Mouse (Mus musculus): ENCODE results near the gene Cap1. TPM values are rescaled to one million over a fixed set of nuclear protein-coding genes. Genes with fewer than 3 reads are reported as not detected.
"Not testable (repeated sequence)": the region's sequence is repeated elsewhere in the genome, so short reads cannot be mapped to it uniquely, and the experiment has no call there.

The Cap1 gene
- polyA plus RNA-seq, 1 experiment from 2014 or later: 28.4 TPM

- H3K9ac ChIP-seq (replicated peaks): no peak overlapping the region
- H3K4me3 ChIP-seq (ENCODE audit: low read depth, low read length): no peak overlapping the region
- no peaks in the 10 kb centered on the region for H3K27me3 ChIP-seq (ENCODE audit: insufficient read depth, low read length)
- DNase-seq (no peak), ATAC-seq (no peak)
- H3K36me3 ChIP-seq (replicated peaks; ENCODE audit: insufficient read depth, low read length): no peaks in the 10 kb centered on the region
- H3K9me3 ChIP-seq (ENCODE audit: low read length): no peaks in the 10 kb centered on the region
- H3K4me1 ChIP-seq (ENCODE audit: insufficient read depth): no peaks in the 10 kb centered on the region
- 66% methylated on average over 6 of the region's 6 CpGs for WGBS (ENCODE audit: insufficient replicate concordance)
- TF ChIP-seq EP300 (IDR thresholded peaks at IDR 0.05; ENCODE audit: low read depth) (no peak), CTCF (IDR thresholded peaks at IDR 0.05; ENCODE audit: low read depth) (no peak)
- no peak overlapping the region for H3K4me2 ChIP-seq (ENCODE audit: low read depth, low read length)
- H3K27ac ChIP-seq (ENCODE audit: low read depth): no peak overlapping the region
Observed at GRCm38 (mm10) chr4:122829339-122829738, 56.5 kb downstream of the Cap1 start.

- DNase-seq: no peak
- no peak for ATAC-seq
- no peak for TF ChIP-seq EP300 (IDR thresholded peaks at IDR 0.05; ENCODE audit: low read depth)
- no peak for TF ChIP-seq CTCF (IDR thresholded peaks at IDR 0.05; ENCODE audit: low read depth)
- Histone ChIP-seq H3K9me3 (ENCODE audit: low read length) (no peaks in the 10 kb centered on the region), H3K4me1 (ENCODE audit: insufficient read depth) (no peaks in the 10 kb centered on the region), H3K4me3 (ENCODE audit: low read depth, low read length) (no peak overlapping the region), H3K27ac (ENCODE audit: low read depth) (no peak overlapping the region), H3K27me3 (ENCODE audit: insufficient read depth, low read length) (no peaks in the 10 kb centered on the region), H3K36me3 (replicated peaks; ENCODE audit: insufficient read depth, low read length) (no peaks in the 10 kb centered on the region), H3K4me2 (ENCODE audit: low read depth, low read length) (no peak overlapping the region), H3K9ac (replicated peaks) (no peak overlapping the region)
Observed at GRCm38 (mm10) chr4:122827651-122828050, 58.2 kb downstream of the Cap1 start.

GRCm38 (mm10) chr4:122820941-122821340 is 64.9 kb downstream of the Cap1 start:
- H3K4me1 ChIP-seq (ENCODE audit: insufficient read depth); DNase-seq; ATAC-seq; H3K9me3 ChIP-seq (ENCODE audit: low read length); H3K27me3 ChIP-seq (ENCODE audit: insufficient read depth, low read length); H3K4me2 ChIP-seq (ENCODE audit: low read depth, low read length); H3K36me3 ChIP-seq (replicated peaks; ENCODE audit: insufficient read depth, low read length); H3K4me3 ChIP-seq (ENCODE audit: low read depth, low read length); H3K27ac ChIP-seq (ENCODE audit: low read depth); H3K9ac ChIP-seq (replicated peaks): not testable (repeated sequence)
- 42% methylated on average over 10 of the region's 10 CpGs for WGBS (ENCODE audit: insufficient replicate concordance)

GRCm38 (mm10) chr4:122816202-122816601 is 69.7 kb downstream of the Cap1 start:
- no peaks in the 10 kb centered on the region for H3K4me1 ChIP-seq (ENCODE audit: insufficient read depth)
- TF ChIP-seq CTCF (IDR thresholded peaks at IDR 0.05; ENCODE audit: low read depth): no peak
- TF ChIP-seq EP300 (IDR thresholded peaks at IDR 0.05; ENCODE audit: low read depth): no peak
- no peak for DNase-seq
- 58% methylated on average over 1 of the region's 1 CpGs for WGBS (ENCODE audit: insufficient replicate concordance)
- no peak overlapping the region for H3K4me2 ChIP-seq (ENCODE audit: low read depth, low read length)
- H3K4me3 ChIP-seq (ENCODE audit: low read depth, low read length): no peak overlapping the region
- H3K9me3 ChIP-seq (ENCODE audit: low read length): no peaks in the 10 kb centered on the region
- no peak overlapping the region for H3K27ac ChIP-seq (ENCODE audit: low read depth)
- no peak for ATAC-seq
- no peak overlapping the region for H3K9ac ChIP-seq (replicated peaks)
- no peaks in the 10 kb centered on the region for H3K27me3 ChIP-seq (ENCODE audit: insufficient read depth, low read length)
- H3K36me3 ChIP-seq (replicated peaks; ENCODE audit: insufficient read depth, low read length): no peaks in the 10 kb centered on the region

- DNase-seq (no peak), ATAC-seq (no peak)
- Histone ChIP-seq H3K27ac (ENCODE audit: low read depth) (no peak overlapping the region), H3K27me3 (ENCODE audit: insufficient read depth, low read length) (no peaks in the 10 kb centered on the region), H3K4me2 (ENCODE audit: low read depth, low read length) (no peak overlapping the region), H3K9ac (replicated peaks) (no peak overlapping the region), H3K36me3 (replicated peaks; ENCODE audit: insufficient read depth, low read length) (no peaks in the 10 kb centered on the region), H3K9me3 (ENCODE audit: low read length) (no peaks in the 10 kb centered on the region), H3K4me1 (ENCODE audit: insufficient read depth) (no peaks in the 10 kb centered on the region), H3K4me3 (ENCODE audit: low read depth, low read length) (no peak overlapping the region)
- WGBS (ENCODE audit: insufficient replicate concordance): 32% methylated on average over 2 of the region's 2 CpGs
- no peak for TF ChIP-seq CTCF (IDR thresholded peaks at IDR 0.05; ENCODE audit: low read depth)
- peak; percentile 34; the same call in 1 of the 2 replicates for TF ChIP-seq EP300 (IDR thresholded peaks at IDR 0.05; ENCODE audit: low read depth)
Observed at GRCm38 (mm10) chr4:122811824-122812223, 74.0 kb downstream of the Cap1 start.

GRCm38 (mm10) chr4:122811180-122811579 is 74.7 kb downstream of the Cap1 start:
- no peak overlapping the region for H3K4me2 ChIP-seq (ENCODE audit: low read depth, low read length)
- TF ChIP-seq EP300 (IDR thresholded peaks at IDR 0.05; ENCODE audit: low read depth) (peak; percentile 47; the same call in 1 of the 2 replicates), CTCF (IDR thresholded peaks at IDR 0.05; ENCODE audit: low read depth) (no peak)
- no peaks in the 10 kb centered on the region for H3K27me3 ChIP-seq (ENCODE audit: insufficient read depth, low read length)
- no peaks in the 10 kb centered on the region for H3K4me1 ChIP-seq (ENCODE audit: insufficient read depth)
- H3K9me3 ChIP-seq (ENCODE audit: low read length): no peaks in the 10 kb centered on the region
- no peak overlapping the region for H3K9ac ChIP-seq (replicated peaks)
- DNase-seq: no peak
- no peak overlapping the region for H3K4me3 ChIP-seq (ENCODE audit: low read depth, low read length)
- no peak for ATAC-seq
- no peaks in the 10 kb centered on the region for H3K36me3 ChIP-seq (replicated peaks; ENCODE audit: insufficient read depth, low read length)
- WGBS (ENCODE audit: insufficient replicate concordance): 22% methylated on average over 1 of the region's 1 CpGs
- H3K27ac ChIP-seq (ENCODE audit: low read depth): no peak overlapping the region

Other genes with a start within 250 kb of the Cap1 start
- not detected in 2 replicates for gene 9530002B09Rik, start 196.8 kb downstream of the Cap1 start, polyA plus RNA-seq (2015; fragmentation: Nextera tagmentation; extraction: Ambion mirVana)
- gene Ppt1, start 49.8 kb downstream of the Cap1 start, polyA plus RNA-seq (2015; fragmentation: Nextera tagmentation; extraction: Ambion mirVana): 18.6 and 20.3 TPM in 2 replicates
- not detected in 2 replicates for gene Mfsd2a, start 75.1 kb upstream of the Cap1 start, polyA plus RNA-seq (2015; fragmentation: Nextera tagmentation; extraction: Ambion mirVana)
- gene Mycl, start 109.6 kb upstream of the Cap1 start, polyA plus RNA-seq (2015; fragmentation: Nextera tagmentation; extraction: Ambion mirVana): 1.2 and 1.5 TPM in 2 replicates
- 7.1 and 7.5 TPM in 2 replicates for gene Trit1, start 130.5 kb upstream of the Cap1 start, polyA plus RNA-seq (2015; fragmentation: Nextera tagmentation; extraction: Ambion mirVana)
- gene Bmp8b, start 219.1 kb upstream of the Cap1 start, polyA plus RNA-seq (2015; fragmentation: Nextera tagmentation; extraction: Ambion mirVana): 0.07 and 0.09 TPM in 2 replicates
- not detected in 2 replicates for gene Oxct2b, start 230.2 kb upstream of the Cap1 start, polyA plus RNA-seq (2015; fragmentation: Nextera tagmentation; extraction: Ambion mirVana)

Measured in liver, postnatal 0 days (tissue).